Mouse (Mus musculus) macrophage (primary cell): ENCODE measurements around the gene Pde4d. TPM values are rescaled to one million over a fixed set of nuclear protein-coding genes. Genes with fewer than 3 reads are reported as not detected.

ENCODE experiments used
- H3K27ac ChIP-seq: fragments of 350-480 bp; formaldehyde crosslinking; 2 replicates; pipeline ENCODE4 v1.9.0; 2021
- H3K36me3 ChIP-seq: fragments of 350-480 bp; formaldehyde crosslinking; 2 replicates; pipeline ENCODE4 v1.9.0; 2021; ENCODE audit errors: inconsistent target
- H3K4me3 ChIP-seq: fragments of 350-480 bp; formaldehyde crosslinking; 2 replicates; pipeline ENCODE4 v1.9.0; 2021; ENCODE audit errors: inconsistent target
- H3K79me2 ChIP-seq: fragments of 350-480 bp; formaldehyde crosslinking; 2 replicates; pipeline ENCODE4 v1.9.0; 2021; ENCODE audit errors: inconsistent target
- WGBS: methylation state at CpG from one replicate; pipeline ENCODE4 v1.1.7; 2026; ENCODE audit warnings: inconsistent platforms; ENCODE audit not compliant: missing documents; 5-methylcytosine and 5-hydroxymethylcytosine counted together
- polyA plus RNA-seq: library from polyadenylated mRNA; stranded (reverse); fragments of 250-400 nt; gene quantifications from 3 replicates; pipeline ENCODE4 v1.2.4, GENCODE M21; 2018; ENCODE audit warnings: inconsistent platforms

Pde4d gene
- polyA plus RNA-seq, 1 experiment from 2014 or later, result 0.82 TPM

DNA sequence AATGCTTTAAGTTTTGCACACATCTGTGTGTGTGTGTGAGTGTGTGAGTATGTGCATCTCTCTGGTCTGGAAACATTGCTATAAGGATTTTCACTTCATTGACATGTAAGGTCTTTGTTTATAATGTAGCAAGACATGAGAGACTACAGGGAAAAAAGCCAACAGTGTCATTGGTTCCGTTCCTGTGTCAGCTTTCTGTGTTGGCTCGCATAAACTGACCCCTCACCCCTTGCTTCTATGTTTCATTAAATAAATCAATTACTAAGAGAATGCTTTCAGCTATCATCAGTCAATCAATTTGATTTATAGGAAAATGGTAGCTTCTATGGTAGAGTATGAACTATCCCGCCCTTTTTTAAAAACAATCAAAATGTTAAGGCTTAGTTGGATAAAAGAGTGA, 1458.6 kb downstream of the Pde4d start:
- WGBS, result 88% methylated on average over 3 of the region's 3 CpGs
- H3K79me2 ChIP-seq, result no peaks in the 10 kb centered on the region
- H3K4me3 ChIP-seq, result no peak overlapping the region
- H3K36me3 ChIP-seq, result no peaks in the 10 kb centered on the region
- no peak overlapping the region for H3K27ac ChIP-seq

DNA sequence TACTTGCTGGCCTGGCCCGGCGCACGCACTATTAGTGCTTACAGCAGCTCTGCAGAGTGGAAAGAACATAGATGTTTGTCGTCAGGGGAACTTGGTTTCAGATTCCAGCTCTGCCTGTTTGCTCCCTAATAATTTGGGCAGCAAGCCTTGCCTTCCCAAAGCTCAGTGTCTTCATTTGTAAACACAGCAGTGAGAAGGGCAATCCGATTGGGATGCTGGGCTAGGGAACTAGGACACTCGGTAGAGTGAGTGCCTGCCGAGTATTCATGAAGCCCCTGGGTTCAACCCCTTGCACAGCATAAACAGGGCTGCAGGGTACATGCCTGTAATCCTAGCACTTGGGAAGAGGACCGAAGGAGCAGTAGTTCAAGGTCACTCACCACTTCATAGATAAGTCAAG, 1459.4 kb downstream of the Pde4d start:
- Histone ChIP-seq H3K36me3 (no peaks in the 10 kb centered on the region), H3K4me3 (no peak overlapping the region), H3K79me2 (no peaks in the 10 kb centered on the region), H3K27ac (no peak overlapping the region)
- 94% methylated on average over 8 of the region's 8 CpGs for WGBS

- H3K27ac ChIP-seq, result no peak overlapping the region
- WGBS, result 72% methylated on average over 8 of the region's 8 CpGs
- no peaks in the 10 kb centered on the region for H3K36me3 ChIP-seq
- H3K4me3 ChIP-seq, result no peak overlapping the region
- no peaks in the 10 kb centered on the region for H3K79me2 ChIP-seq
Observed at GRCm38 (mm10) chr13:109910915-109911314, 1461.2 kb downstream of the Pde4d start.

DNA sequence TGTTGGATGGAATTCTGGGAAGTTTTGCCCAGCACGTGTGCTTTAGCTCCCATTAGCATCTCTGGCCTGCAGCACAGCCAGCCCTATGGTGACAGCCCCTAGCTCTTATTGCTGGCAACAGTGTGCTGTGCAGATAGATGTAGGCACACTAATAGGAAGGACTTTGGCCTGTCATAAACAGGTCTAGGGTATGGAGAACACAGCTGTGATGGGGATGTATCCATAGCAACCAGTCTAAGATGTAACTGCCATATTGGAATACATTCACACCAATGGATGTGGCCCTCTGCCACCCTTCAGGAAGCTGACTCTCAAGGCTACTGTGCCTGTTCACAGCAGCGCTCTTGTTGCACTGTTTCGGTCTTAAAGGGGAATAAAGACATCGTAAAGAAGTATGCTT, 1462.9 kb downstream of the Pde4d start:
- no peak overlapping the region for H3K4me3 ChIP-seq
- H3K79me2 ChIP-seq, result no peaks in the 10 kb centered on the region
- 91% methylated on average over 4 of the region's 4 CpGs for WGBS
- H3K27ac ChIP-seq, result no peak overlapping the region
- H3K36me3 ChIP-seq, result no peaks in the 10 kb centered on the region

- no peaks in the 10 kb centered on the region for H3K36me3 ChIP-seq
- 97% methylated on average over 13 of the region's 13 CpGs for WGBS
Observed at GRCm38 (mm10) chr13:109914246-109914645, 1464.5 kb downstream of the Pde4d start.

GRCm38 (mm10) chr13:109914846-109915245, 1465.1 kb downstream of the Pde4d start:
- no peak overlapping the region for H3K4me3 ChIP-seq
- H3K27ac ChIP-seq, result no peak overlapping the region
- H3K79me2 ChIP-seq, result no peaks in the 10 kb centered on the region
- WGBS, result 60% methylated on average over 5 of the region's 5 CpGs
- no peaks in the 10 kb centered on the region for H3K36me3 ChIP-seq

More at GRCm38 (mm10) chr13:109914246-109914645, 1464.5 kb downstream of the Pde4d start:
- Histone ChIP-seq H3K4me3 (no peak overlapping the region), H3K79me2 (no peaks in the 10 kb centered on the region), H3K27ac (no peak overlapping the region)

DNA sequence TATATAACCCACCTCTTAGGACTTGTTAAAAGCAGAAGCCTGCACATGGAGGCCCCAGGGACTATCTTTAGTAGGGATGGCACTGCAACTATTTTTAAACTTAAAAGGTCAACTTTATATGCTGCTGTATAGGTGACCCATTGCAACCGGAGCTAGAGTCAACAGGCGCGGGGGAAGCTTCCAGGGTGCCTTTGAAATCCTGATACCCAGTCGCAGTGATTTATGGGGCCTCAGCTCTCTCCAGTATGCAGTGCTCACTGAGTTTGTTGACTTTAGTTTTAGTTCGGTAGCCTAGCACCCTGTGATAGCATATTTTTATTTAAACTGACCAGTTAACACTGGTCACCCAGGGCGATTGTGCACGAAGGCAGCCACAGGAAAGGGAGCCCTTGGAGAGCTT, 1465.8 kb downstream of the Pde4d start:
- Histone ChIP-seq H3K27ac (no peak overlapping the region), H3K79me2 (no peaks in the 10 kb centered on the region), H3K36me3 (no peaks in the 10 kb centered on the region), H3K4me3 (no peak overlapping the region)
- 96% methylated on average over 7 of the region's 7 CpGs for WGBS

DNA sequence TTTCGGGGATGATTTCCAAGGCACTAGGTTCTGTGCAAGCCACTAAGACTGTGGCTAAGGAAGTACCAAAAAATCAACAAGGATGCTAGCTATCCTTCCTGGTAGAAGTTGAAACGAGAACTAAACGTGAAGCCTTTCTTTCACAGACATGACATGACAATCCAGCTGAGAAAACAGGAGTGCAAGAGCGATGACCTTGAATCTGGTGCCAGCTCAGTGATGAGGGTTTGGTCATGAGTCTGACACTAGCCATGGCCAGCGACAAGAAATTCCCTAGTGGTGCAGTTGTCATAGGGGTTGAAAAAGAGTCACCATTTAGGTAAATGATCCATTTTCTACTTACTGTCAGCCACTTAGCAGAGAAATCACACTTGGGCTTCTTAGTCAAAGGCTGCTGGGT, 1466.2 kb downstream of the Pde4d start:
- 76% methylated on average over 5 of the region's 5 CpGs for WGBS
- Histone ChIP-seq H3K27ac (no peak overlapping the region), H3K4me3 (no peak overlapping the region), H3K36me3 (no peaks in the 10 kb centered on the region), H3K79me2 (no peaks in the 10 kb centered on the region)

DNA sequence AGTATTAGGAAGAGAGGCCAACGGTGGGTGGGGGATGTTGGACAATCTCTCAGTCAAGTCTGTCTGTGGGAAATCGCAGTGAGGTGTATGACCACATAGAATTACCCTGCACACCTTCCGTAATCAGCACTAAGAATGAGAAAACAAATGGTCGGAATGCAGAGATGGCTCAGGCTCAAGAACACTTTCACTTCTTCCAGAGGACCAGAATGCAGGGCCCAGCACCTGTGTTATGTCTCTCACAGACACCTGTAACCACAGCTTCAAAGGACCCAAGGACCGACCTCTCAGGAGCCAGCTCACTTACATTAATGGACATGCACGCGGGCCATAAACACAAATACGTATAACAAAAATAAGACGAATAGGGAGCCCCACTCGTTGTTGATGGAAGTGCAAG, 1467.8 kb downstream of the Pde4d start:
- Histone ChIP-seq H3K27ac (no peak overlapping the region), H3K79me2 (no peaks in the 10 kb centered on the region), H3K4me3 (no peak overlapping the region), H3K36me3 (no peaks in the 10 kb centered on the region)
- WGBS, result 93% methylated on average over 10 of the region's 10 CpGs

DNA sequence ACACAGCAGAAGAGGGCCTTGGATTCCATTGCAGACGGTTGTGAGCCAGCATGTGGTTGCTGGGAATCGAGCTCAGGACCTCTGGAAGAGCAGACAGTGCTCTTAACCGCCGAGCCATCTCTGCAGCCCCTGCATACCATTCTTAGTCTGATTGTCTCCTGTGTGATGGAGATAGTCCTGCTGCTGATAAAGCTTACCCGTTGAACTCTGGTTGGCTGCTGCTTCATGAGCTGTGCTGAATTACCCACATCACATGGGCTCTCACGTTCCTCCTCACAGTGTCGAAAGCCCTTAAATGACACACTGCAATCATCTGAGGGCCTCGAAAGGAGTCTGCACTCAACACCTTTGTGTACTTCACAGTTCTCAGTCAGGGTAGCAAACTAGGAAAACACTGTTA, 1468.9 kb downstream of the Pde4d start:
- WGBS, result 90% methylated on average over 8 of the region's 8 CpGs

GRCm38 (mm10) chr13:109920256-109920655, 1470.5 kb downstream of the Pde4d start:
- H3K36me3 ChIP-seq, result no peaks in the 10 kb centered on the region
- WGBS, result 88% methylated on average over 6 of the region's 6 CpGs
- H3K27ac ChIP-seq, result no peak overlapping the region
- no peaks in the 10 kb centered on the region for H3K79me2 ChIP-seq
- no peak overlapping the region for H3K4me3 ChIP-seq

More for the DNA sequence above, 1468.9 kb downstream of the Pde4d start:
- Histone ChIP-seq H3K27ac (no peak overlapping the region), H3K36me3 (no peaks in the 10 kb centered on the region), H3K4me3 (no peak overlapping the region), H3K79me2 (no peaks in the 10 kb centered on the region)

DNA sequence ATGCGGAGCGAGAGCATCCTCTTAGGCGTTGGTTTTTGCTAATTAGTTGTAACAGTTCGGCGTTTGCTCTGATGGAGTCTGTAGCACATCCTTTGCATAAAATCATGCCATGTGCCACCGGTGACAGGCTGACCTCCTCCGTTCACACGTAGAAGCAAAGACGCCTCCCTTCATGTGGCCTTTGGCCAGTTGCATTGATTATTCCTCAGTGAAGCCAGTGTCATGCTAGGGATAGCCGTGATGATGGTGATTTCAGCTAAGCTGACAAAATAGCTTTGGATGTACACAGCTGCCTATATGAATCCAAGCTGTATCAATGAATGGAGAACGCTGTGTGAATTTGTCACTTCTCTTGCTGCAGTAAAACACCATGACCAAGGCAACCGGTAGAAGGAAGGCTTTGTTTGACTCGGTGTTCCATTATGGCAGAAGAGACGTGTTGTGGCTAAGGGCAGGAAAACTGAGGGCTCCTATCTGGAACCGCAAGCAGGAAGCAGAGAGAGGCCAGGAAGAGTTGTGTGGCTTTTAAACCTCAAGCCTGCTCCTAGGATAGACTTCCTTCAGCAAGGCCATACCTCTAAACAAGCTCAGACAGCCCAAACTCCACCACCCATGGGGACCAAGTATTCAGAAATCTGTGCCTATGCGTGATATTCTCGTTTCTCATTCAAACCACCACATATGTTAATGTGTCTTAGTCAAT, 1471.7 kb downstream of the Pde4d start:
- Histone ChIP-seq H3K4me3 (no peak overlapping the region), H3K27ac (no peak overlapping the region), H3K79me2 (no peaks in the 10 kb centered on the region), H3K36me3 (no peaks in the 10 kb centered on the region)
- 57% methylated on average over 17 of the region's 17 CpGs for WGBS

DNA sequence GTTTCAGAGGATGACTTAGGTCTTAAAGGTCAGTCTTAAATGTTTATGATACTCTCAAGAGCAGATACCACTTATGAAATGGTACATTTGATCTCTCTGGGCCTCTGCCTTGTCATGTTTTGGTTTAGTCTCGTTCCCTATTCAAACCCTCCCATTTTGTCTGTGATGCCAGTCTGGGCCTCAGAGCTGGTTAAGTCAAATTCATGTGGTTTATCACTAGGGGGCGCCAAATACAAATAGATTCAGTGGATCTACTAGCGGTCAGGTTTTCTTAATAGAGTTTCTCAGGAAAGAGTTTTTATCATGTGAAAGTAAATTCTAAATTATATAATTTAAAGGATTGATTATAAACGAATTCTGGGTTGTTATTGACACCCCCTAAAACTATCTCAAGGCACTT, 1472.5 kb downstream of the Pde4d start:
- Histone ChIP-seq H3K4me3 (no peak overlapping the region), H3K79me2 (no peaks in the 10 kb centered on the region), H3K27ac (no peak overlapping the region), H3K36me3 (no peaks in the 10 kb centered on the region)
- WGBS, result 0% methylated on average over 4 of the region's 4 CpGs

DNA sequence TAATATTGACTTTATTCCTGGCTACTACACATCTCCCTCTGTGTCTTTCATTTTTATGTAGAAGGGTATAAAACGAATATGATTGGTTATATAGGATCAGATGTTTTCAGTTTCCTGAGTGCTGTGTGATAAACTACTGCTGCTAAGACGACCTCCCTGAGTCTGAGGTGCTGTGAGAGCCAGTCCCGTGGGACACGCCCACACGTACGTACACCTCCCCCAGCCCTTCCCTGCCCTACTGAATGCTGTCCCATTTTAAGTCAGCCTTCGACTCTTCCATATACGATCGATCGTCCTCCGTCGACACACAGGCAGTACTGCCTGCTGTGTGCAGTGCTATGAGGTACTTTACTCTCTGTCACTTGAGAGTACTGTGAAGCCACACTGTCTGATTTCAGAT, 1473.0 kb downstream of the Pde4d start:
- Histone ChIP-seq H3K36me3 (no peaks in the 10 kb centered on the region), H3K79me2 (no peaks in the 10 kb centered on the region), H3K4me3 (no peak overlapping the region), H3K27ac (no peak overlapping the region)
- WGBS, result 63% methylated on average over 11 of the region's 12 CpGs

DNA sequence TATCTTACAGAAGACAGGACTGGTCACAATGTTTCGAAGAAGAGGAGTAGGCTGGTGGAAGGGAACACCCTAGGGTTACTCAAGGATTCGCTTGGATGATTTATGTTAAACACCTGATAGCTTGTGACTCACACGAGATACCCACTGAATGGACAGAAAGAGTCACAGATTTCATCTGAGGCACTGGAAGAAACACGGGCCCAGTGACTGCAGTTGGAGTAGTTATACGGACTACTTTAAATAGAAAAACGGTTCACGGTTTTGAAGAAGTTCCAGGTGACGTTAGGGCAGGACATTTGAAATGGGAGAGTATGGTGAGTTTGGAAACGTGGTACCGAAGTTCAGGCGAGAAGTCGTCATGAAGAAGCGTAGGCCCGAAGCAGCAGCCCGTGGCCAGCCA, 1475.0 kb downstream of the Pde4d start:
- no peak overlapping the region for H3K27ac ChIP-seq
- H3K36me3 ChIP-seq, result no peaks in the 10 kb centered on the region
- H3K4me3 ChIP-seq, result no peak overlapping the region
- WGBS, result 92% methylated on average over 15 of the region's 15 CpGs
- no peaks in the 10 kb centered on the region for H3K79me2 ChIP-seq
